Mouse (Mus musculus): ENCODE results near the gene Ppp1r27.
A peak's percentile ranks its signal among the peaks of the same experiment; 100 is the strongest.
"Not testable (repeated sequence)": the region's sequence is repeated elsewhere in the genome, so short reads cannot be mapped to it uniquely, and the experiment has no call there.

The Ppp1r27 gene

DNA sequence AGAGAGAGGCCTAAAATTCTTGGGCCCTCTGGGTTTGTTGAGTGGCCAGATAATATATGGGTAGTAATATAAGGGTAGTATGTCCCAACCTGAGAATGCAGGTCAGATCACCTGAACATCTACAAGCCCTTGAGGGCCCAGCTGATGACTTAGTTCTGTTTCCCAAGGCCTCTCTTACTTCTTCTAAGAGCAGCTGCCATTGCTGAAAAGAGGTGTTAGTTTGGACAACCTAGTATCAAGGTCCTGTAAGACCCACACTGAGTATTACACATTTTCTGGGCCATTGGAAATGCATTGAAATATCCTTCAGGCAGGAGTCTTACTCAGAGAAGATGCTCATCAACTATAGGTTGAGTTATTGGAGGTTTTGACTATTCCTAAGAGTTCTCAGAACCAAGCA, 25.0 kb upstream of the Ppp1r27 start:
- no peak for DNase-seq (ENCODE audit: low read depth)

DNA sequence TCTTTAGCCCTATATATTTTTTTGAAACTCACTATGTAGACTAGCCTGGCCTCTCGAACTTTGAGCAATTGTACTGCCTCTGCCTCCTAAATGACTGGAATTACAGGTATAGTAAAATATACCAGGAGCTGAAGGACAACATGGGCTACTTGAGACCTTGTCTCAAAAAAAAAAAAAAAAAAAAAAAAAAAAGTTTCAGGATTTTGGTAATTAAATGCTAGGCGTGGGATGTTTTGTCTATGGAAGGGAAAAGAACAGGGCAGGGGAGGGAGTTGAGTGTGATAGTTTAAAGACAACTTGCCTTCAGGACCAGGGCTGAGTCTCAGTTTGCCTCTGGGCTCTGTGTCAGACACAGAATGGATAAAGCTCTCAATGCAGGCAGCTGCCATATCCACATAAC, 24.1 kb upstream of the Ppp1r27 start:
- DNase-seq (ENCODE audit: low read depth) = no peak

DNA sequence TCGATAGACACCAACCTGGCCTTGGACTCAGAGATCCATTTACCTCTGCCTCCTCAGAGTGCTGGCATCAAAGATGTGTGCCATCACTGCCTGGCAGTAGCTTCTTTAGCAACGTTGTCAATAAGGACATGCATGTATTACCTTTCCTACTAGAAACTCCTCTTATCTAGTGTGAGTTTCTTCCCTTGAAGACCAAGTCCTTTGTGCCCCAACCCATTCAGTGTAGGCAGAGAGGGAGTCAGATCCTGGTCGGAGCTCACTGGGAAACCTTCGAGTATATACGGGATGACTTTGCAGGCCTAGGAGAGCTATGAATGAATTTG, 23.3 kb upstream of the Ppp1r27 start:
- no peak for DNase-seq (ENCODE audit: low read depth)

DNA sequence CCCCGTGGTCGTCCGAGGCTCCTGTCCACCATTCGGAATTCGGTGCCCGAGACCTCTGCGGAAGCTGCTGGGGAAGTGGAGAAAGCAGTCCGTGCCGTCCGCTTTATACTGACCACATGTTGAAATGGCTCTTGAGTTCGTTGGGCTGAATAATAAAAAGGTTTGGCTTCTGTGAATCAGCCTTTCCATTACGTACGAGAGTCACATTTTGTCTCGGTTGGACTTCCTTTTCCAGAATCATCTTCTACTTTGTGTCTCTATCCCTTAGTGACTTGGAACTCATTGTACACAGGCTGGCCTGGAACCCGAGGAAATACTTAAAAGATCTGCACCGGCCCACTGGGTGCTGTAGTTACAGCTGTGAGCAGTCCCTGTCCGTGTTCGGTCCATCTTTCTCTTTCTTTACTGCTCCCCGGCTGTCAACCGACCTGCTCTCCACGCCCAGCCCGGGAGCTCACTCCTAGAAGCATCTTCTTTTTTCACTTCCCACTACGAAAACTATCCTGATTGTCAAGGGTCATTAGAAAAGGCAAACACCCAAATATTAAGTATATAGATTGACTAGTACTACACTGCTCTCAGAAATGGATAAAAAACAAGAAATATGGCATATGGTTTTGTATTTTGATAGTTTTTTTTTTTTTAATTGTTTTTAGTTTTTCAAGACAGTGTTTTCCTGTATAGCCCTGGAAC, 22.8 kb upstream of the Ppp1r27 start:
- peak; percentile 90 for DNase-seq (ENCODE audit: low read depth)

DNA sequence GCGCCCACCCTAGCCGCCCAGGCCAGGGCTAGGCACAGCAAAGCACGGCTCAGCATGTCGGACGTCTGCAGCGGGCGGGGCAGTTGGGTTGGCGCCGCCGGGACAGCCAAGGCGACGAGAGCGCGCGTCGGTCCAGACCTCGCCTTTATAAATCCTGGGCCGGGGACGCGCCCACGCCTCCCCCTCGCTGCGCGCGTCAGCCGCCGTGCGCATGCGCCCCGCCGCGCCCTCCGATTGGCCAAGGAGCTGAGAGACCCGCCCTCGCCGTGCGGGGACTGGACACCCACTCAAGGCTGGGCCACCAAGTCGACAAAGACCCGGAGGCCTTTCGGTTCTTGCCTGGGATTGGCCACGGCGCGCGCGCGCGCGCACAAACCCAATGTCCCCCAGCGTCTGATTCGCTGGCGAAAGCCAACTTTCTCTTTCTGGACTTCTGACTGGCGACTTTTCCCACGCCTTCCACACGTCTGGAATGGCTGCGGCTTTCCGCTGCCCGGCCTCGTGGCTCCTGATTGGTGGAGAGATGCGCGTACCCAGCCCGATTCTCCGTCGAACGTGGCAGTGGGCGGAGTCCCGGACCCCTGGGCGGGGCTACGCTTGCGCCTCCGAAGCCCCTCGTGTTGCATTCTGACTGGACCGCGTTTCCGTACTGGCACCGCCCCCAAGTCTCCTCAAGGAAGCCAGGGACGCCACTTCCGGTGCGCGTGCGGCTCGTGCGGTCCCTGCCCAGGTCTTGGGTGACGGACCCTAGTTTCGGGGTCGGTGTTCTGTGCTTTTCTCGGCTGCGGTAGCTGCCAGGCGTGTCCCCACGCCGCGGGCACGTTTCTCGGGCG, 22.0 kb upstream of the Ppp1r27 start, which contains the start of gene P4hb:
P4hb (minus strand) TSS at position 502 of the 833 bp plus-strand sequence.
- peak; percentile 98 for DNase-seq (ENCODE audit: low read depth)

DNA sequence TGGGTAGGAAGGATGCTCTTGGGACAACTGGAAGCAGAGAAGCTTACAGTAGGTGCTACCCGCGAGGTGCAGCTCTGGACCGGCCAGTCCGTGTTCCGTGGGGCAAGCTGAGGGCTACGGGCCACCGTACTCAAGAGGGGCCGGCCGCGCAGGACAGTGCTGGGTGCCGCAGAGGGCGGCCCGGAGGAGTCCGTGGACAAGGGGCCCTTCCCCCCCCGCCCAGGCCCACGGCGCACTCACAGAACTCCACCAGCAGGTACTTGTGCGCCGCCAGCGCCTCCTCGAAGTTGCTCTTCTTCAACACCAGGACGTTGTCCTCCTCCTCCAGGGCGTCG, 21.5 kb upstream of the Ppp1r27 start:
- DNase-seq (ENCODE audit: low read depth) = no peak

DNA sequence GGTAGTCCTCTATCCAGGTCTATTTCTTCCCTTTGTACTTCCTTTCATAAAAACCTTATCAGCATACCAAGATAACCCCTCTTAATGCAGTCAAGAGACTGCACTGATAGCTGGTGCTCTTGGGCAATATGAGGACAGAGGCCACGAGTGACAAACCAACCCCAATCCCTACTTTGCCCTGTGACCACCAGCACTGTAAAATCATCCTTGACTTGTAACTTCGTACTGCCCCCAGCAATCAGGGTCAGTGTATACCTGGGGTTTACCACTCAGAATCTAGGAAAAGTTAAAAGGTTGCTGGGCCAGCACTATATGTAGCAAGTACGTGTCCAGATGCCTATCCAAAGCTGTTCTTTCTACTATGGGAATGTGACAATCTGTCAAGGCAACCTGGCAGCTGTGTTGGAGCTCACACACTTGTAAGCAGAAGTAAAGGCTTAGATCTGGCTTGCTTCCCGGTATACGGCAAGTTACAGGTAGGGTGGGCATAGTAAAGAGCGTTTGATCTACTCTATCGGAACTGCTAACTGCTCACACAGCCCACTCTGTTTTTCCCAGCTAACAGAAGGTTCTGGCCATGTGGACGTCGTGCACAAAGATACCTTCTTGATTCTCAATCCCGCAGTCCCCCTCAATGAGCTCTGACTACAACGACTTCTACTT, 21.0 kb upstream of the Ppp1r27 start:
- no peak for DNase-seq (ENCODE audit: low read depth)

DNA sequence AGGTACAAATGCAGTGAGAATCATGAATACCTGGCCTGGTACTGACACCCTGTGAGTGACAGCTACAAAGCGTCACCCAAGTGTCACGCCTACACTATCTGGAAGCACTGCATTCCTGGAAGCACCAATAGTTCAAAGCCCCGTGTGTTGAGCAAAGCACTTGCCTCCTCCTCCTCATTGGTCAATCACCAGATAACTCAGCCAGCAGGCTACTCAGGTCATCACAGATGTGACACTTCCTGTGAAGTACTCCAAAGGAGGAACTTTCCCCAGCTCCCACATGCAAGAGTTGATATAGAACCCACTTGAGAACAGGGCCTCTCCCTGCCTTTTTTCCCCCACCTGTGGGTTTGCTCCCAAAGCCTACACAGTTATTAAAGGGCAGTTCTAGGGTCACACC, 20.2 kb upstream of the Ppp1r27 start:
- no peak for DNase-seq (ENCODE audit: low read depth)

DNA sequence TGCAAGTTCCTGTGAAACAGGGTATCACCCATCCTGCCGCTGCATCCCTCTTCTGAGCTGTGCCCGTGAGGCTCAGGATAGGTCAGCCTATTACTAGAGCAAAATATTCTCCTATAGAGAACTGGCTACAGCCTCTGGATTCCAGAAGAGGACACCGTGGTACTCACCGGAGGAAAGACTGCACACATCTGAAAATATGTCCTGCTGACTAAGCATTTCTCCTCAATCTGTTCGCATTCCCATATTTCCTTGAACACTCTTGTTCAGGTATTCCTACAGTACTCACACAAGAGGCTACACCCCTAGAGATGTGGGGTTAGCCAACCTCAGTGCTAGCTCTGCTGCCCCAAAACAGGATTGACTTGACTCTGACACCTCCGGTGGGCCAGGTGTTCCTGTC, 17.4 kb upstream of the Ppp1r27 start:
- no peak for DNase-seq (ENCODE audit: low read depth)

DNA sequence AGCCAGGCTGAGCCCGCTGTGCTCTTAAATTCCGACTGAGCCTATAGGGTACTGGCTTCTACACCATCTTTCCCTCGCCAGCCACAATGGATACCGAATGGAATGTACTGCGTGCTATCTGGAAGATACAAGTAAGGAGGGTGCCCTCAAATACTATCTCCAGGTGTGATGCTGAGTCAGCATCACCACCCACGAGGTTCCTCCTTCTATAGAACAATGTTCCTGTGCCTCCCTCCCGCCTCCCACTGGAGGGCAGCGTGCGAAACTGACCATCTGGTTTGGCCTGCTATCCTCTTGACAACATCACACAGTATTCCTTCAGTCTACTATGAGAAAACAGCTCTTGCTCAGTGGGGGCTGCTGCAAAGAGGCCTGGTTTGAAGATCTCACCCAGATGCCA, 14.2 kb upstream of the Ppp1r27 start:
- no peak for DNase-seq (ENCODE audit: low read depth)

DNA sequence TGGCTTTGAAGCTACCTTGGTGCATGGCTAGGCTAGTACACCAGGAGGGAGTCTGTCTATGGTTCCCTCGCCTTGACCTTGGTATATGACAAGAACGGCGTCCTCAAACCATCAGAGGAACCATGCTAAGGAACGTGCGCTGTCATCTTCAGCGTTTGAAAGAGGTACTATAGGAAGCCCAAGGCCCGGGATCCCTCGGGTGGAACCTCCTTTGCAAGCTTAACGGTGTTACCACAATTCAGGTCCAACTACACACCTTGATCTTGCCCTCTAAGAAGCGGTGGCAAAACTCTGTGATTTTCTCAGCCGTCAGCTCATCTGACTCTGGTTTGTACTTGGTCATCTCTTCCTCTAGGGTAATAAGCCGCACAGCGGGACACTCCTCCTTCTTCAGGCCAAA, 12.0 kb upstream of the Ppp1r27 start:
- DNase-seq (ENCODE audit: low read depth) = no peak

DNA sequence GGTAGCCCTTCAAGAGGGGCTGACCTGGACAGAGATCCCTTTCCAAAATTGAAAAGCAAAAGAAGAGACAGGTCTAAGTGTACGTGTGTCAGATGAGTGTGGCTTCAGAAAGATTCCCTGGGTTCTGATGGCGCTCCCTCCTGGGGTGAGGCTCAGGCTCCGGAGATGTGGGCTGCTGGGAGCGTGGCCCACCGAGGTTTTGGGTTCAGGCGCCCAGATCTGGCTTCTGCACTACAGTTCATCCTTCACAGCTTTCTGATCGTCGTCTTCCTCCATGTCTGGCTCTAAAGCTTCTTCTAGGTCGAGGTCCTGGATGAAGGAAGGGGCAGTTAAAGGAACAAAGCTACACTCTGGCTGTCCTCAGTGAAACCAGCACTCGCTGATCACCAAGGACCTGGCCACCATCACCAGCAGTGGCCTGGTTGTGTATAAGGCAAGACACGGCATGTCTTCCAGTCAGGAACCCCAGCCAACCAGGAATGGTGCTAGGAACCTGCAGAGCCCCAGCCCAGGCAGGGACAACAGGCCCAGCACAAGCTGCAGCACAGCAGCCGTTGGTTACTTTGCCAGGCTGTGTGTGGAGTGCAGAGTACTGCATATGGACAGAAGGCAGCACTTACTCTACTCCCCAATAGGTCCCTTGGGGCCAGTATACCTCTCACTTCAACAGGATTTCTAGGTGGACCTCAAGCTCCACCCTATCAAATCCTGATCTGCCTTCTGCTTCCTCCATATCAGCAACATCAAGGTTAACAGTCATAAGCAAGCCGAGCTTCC, 10.2 kb upstream of the Ppp1r27 start:
- no peak for DNase-seq (ENCODE audit: low read depth)

DNA sequence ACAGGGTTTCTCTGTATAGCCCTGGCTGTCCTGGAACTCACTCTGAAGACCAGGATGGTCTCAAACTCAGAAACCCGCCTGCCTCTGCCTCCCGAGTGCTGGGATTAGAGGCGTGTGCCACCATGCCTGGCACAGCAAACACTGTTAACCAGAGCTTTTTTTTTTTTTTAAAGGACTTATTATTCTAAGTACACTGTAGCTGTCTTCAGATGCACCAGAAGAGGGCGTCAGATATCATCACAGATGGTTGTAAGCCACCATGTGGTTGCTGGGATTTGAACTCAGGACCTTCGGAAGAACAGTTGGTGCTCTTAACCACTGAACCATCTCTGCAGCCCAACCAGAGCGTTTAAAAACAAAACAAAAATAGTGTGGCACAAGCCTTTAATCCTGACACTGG, 7.9 kb upstream of the Ppp1r27 start:
- not testable (repeated sequence) for DNase-seq (ENCODE audit: low read depth)

DNA sequence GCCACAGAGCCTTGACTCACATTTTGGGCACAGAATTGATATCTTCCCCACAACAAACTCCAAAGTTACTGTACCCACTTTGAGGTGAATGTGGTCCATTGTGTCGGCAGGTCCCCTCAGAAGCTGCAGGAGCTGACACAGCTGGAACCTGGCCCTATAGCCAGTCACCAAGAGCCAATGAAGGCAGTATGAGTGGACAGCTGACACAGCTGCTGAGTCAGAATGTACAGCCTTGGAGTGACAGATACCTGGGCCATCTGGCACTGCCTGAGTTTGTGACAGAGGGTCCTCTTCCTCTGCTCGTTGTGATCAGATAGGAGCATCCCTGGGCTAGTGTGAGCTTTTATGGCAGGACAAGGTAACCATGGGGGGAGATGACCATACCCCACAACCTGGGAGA, 4.3 kb upstream of the Ppp1r27 start:
- no peak for DNase-seq (ENCODE audit: low read depth)

DNA sequence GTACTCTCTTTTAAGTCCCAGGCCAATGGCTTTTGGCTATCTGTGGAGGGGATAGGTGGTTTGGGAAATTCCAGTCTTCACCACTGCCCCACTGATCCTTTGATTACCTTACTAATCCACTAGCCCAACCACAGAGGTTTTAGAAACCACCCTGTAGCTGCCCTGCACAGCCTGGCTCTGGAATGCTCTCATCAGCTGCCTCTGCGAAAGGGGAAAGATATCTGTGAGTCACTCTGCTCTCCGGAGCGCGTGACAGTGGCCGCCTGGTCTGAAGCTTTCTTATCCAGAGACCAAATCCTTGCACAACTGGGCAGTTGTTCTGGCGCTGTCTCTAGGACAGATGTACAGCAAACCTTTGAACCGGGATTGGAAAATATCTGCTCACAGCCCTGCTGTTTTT, 3.9 kb upstream of the Ppp1r27 start:
- no peak for DNase-seq (ENCODE audit: low read depth)

DNA sequence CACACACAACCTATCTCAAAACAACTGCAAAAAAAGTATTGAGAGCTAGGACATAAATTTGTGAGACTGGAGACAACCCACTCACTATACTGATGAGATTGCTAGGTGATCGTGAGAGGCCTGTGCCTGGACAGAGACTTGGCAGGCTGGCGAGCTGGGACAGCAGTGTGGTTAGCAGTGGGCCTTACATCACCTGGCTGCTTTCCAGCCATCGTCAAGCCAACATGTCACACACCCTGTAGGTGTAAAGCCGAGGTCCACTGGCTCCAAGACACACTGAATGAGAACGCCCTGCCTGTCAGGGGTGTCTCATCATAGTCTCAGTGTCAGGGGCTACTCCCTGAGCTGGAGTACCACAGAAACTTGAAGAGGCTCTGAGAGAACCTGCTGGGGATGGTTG, 1.8 kb upstream of the Ppp1r27 start:
- DNase-seq (ENCODE audit: low read depth) = no peak

DNA sequence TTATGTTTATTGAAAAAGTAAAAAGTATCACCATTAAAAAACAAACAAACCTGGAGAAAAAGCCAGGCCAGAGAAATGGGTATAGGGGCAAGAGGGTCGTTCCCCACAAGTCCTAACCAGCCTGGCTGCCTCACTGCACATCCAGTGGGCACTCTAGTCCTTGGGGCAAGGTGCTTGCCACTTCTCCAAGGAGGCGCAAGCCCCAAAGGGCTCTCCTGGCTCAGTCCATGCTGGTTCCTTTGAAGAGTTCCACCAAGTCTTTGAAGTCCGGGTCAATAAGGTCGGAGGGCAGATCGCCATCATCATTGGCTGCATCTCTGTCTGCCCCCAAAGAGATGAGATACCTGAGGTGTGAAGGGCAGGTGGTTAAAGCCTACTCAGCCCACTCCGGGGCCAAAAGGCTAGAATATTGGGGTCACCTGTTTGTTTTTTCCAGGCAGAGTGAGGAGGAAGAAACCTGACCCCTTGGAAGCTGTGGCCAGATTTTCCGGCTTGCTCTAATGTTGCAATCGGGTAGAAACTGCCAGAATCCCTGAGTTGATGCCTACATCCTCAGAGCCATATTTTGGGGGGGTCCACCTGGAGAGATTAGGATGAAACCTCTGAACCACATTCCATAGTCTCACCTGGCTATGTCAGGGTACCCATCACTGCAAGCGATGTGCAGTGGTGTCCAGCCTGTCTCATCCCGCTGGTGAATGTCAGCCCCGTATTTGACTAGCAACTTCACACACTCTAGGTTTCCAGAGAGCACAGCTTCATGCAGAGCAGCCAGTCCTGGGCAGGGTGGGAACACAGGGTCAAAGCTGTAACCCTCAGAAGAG, 734 bp downstream of the Ppp1r27 start:
- peak; percentile 25 for DNase-seq (ENCODE audit: low read depth)

DNA sequence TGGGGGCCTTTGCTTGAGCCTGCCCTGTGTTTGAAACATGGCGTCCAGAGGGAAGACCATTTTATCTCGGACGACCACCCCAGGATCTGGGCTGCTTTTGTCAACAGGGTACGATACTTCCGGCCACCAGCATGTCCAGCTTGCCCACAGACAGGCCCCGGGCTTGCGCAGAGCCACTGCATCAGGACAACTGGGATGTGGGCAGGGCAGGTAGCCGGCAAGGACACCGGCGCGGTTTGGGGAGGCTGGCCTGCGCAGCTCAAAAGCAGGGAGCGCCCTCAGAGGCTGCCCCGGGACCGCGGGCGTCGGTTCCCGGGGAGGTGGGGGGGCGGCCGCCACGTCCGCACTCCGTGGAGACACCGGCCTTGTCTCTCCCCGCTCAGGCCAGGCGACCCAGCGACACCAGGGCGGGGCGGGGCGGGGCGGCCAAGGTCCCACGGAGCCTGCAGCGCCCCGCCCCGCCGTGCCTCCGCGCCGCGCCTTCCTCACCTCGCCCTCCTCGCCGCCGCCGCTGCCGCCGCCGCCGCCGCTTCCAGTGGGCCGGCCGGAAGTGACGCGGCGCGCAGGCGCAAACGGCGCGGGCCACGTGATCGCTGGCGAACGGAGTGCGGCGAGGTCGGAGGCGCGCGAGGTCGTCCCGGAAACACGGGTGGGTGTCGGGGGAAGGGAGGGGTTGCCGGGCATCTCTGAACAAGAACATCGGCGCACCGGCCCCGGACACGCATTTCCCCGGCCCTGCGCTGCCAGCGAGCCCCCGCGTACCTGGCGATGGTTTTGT, 1.6 kb downstream of the Ppp1r27 start, which contains the start of gene Mcrip1:
Mcrip1 (minus strand) TSS at position 560 of the 778 bp plus-strand sequence.
- peak; percentile 93 for DNase-seq (ENCODE audit: low read depth)

DNA sequence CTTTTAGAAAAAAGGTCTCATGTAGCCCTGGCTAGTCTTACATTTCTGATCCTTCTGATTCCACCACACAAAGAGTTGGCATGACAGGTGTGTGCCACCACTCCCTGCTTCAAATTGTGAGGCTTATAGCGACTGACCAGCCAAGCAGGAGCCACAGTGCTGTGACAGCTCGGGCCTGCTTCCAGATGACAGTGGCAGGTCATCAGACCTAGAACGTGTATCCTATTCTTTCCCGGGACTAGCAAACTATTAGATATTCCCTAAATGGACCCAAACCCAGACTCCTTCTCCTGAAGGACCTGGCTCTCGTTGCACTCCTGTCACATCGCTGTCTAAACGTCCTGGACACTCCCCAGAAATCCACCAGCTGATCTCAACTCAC, 2.2 kb downstream of the Ppp1r27 start:
- peak; percentile 24 for DNase-seq (ENCODE audit: low read depth)

DNA sequence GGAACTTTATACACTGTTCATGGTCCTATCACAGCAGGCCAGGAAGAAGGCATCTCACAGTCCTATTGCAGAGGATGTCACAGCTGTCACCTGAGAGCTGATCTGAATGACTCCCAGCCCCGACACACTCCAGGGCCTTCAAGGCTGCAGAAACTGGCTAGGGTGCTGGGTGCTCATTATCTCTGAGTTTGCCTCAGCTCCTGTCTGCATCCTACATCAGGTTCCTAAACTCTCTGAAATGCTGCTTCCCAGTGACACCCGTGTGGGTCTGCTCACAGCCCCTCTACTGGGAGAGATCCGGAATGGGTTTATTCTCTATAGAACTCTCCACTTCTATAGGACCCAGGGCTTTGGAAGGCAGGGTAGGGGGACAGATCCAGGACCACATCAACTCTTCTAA, 2.7 kb downstream of the Ppp1r27 start:
- no peak for DNase-seq (ENCODE audit: low read depth)

DNA sequence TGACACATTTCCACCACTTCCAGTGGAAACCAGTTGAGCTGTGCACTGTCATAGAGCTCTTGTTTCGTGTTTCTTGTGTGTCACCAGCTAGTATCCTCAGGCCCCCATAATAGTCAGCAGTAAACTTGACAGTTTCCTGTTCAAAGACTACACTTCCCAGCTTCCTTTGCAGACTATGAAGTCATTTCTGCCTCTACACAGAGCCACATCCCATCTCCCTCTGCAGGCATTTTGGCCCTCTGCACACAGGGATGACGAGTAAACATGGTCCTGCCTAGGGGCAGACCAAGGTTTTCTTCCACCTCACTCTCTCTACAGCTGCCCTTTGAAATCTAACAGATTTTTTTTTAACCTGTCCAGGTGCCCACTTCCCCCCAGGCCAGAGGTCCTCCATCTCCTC, 3.5 kb downstream of the Ppp1r27 start:
- DNase-seq (ENCODE audit: low read depth) = peak; percentile 48
